Mouse (Mus musculus) forebrain, embryonic 16.5 days (tissue): ENCODE measurements at regions not wholly inside any gene's neighbourhood (a gene's known extent, or its start where the extent isn't known, plus 50 kb on each side); places are given as distances from the start of the nearest gene placed in this dataset.

ENCODE experiments used
- ATAC-seq: fragments of 200-750 bp; cut with Nextera tagmentation; 2 replicates; pipeline ENCODE4 v1.8.0; 2017; ENCODE audit warnings: mild to moderate bottlenecking, moderate library complexity
- H3K27ac ChIP-seq: fragments of 300-500 bp; sonication (generic); 2 replicates; pipeline ENCODE4 v1.5.1; 2014; ENCODE audit warnings: low read length, control low read depth
- H3K27me3 ChIP-seq: fragments of 300-500 bp; sonication (generic); replicated peaks from 2 replicates; pipeline ENCODE4 v1.6.1; 2014; ENCODE audit warnings: low read length; ENCODE audit not compliant: control insufficient read depth, insufficient read depth
- H3K36me3 ChIP-seq: fragments of 300-500 bp; sonication (generic); 2 replicates; pipeline ENCODE4 v1.6.1; 2014; ENCODE audit not compliant: control insufficient read depth, insufficient read depth
- H3K4me1 ChIP-seq: fragments of 300-500 bp; sonication (generic); replicated peaks from 2 replicates; pipeline ENCODE4 v1.6.1; 2014; ENCODE audit warnings: low read length; ENCODE audit not compliant: control insufficient read depth, insufficient read depth
- H3K4me2 ChIP-seq: fragments of 300-500 bp; sonication (generic); 2 replicates; pipeline ENCODE4 v1.6.1; 2014; ENCODE audit warnings: mild to moderate bottlenecking, low read length, control low read depth
- H3K4me3 ChIP-seq: fragments of 300-500 bp; sonication (generic); replicated peaks from 2 replicates; pipeline ENCODE4 v1.5.1; 2014; ENCODE audit warnings: mild to moderate bottlenecking, low read length, control low read depth
- H3K9ac ChIP-seq: fragments of 300-500 bp; sonication (generic); replicated peaks from 2 replicates; pipeline ENCODE4 v1.6.1; 2014; ENCODE audit warnings: low read depth, low read length, control low read depth
- H3K9me3 ChIP-seq: fragments of 300-500 bp; sonication (generic); 2 replicates; pipeline ENCODE4 v1.6.1; 2016; ENCODE audit warnings: low read length; ENCODE audit not compliant: control insufficient read depth
- WGBS: fragments of 180-500 bp; shearing (Covaris S2); extraction: QIAGEN DNeasy Blood & Tissue Kit; methylation state at CpG from one replicate; pipeline ENCODE4 v1.1.7; 2014; 5-methylcytosine and 5-hydroxymethylcytosine counted together

DNA sequence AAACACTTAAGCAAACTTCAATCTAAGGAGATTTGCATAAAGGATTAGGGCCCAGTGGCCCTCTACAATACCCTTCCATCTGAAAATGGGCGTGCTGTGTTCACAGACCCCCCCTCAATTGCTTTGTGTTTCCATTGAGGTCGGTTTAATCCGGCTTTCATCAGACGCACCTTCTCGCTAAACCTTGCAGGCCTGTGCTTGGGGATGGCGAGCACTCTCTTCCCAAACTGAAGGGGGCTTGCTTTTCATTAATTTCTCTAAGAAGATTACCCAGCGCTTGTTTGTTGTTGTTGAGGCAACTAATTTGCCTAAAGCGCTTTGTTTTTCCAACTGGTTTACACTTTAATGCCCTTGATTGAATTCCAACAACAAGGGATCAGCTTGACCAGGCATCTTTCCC, 268.8 kb upstream of the Irx3 start:
- Histone ChIP-seq H3K27me3 (peaks cover 61% of the 10 kb centered on the region), H3K4me3 (no peak overlapping the region), H3K4me1 (peaks cover 19% of the 10 kb centered on the region), H3K9me3 (no peaks in the 10 kb centered on the region), H3K27ac (no peak overlapping the region), H3K36me3 (no peaks in the 10 kb centered on the region), H3K9ac (no peak overlapping the region), H3K4me2 (no peak overlapping the region)
- no peak for ATAC-seq
- WGBS, result 7% methylated on average over 8 of the region's 8 CpGs

DNA sequence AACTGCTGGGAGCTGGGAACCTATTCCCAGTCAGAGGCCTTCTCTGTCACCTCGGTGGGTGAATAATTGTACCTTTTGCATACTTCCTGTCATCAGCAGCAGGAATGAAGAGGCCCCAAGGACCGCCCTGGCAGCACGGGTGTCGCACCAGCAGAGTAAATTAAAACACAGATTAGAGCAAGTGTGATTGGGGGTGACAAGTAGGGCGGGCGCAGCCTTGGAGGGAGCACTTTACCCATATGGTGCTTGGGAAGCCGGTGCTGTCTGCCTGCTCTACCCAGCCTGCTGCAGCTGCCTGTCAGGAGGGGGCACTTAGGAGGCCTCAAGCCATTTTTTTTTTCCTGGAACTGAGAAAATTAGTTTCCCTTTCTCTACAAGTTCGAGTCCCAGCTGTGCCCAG, 264.6 kb upstream of the Irx3 start:
- Histone ChIP-seq H3K4me3 (no peak overlapping the region), H3K4me2 (no peak overlapping the region), H3K36me3 (no peaks in the 10 kb centered on the region), H3K4me1 (peaks cover 7% of the 10 kb centered on the region), H3K9ac (no peak overlapping the region), H3K27me3 (peaks cover 62% of the 10 kb centered on the region), H3K9me3 (no peaks in the 10 kb centered on the region), H3K27ac (no peak overlapping the region)
- 14% methylated on average over 8 of the region's 8 CpGs for WGBS
- ATAC-seq, result peak; percentile 73

DNA sequence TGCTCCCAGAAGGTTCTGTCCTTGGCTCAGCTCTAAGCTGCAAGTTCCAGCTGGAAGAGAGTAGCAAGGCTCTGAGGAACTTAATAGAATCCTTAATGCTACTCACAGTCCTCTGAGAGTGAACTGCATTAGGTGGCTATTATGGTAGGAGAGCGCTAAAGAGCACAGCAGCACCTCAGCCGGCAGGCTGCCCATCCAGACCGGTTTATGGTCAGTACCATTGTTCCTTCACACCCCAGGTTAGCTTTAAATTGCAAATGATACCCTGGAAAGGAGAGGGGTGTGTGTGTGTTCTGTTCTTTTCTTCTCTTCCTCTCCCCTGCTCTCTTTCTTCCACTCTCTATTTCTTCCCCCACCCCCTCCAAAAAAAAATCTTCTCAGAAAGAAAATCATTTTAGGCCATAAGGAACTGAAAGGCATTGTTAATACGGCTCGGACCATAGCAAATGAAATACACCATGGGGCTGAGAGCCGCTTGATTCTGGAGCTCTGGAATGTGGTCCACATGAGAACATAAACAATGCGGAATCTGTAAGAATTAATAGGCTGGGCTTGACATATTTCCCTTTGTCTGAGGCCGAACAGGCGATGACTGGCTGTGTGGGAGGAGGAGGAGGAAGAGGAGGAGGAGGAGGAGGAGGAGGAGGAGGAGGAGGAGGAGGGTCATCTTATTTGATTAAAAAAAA, 263.8 kb upstream of the Irx3 start:
- no peak overlapping the region for H3K4me2 ChIP-seq
- H3K9ac ChIP-seq, result no peak overlapping the region
- 5% methylated on average over 7 of the region's 9 CpGs for WGBS
- no peaks in the 10 kb centered on the region for H3K9me3 ChIP-seq
- H3K36me3 ChIP-seq, result no peaks in the 10 kb centered on the region
- H3K27ac ChIP-seq, result no peak overlapping the region
- H3K4me3 ChIP-seq, result no peak overlapping the region
- H3K4me1 ChIP-seq, result peaks cover 3% of the 10 kb centered on the region
- ATAC-seq, result no peak
- peaks cover 69% of the 10 kb centered on the region for H3K27me3 ChIP-seq

DNA sequence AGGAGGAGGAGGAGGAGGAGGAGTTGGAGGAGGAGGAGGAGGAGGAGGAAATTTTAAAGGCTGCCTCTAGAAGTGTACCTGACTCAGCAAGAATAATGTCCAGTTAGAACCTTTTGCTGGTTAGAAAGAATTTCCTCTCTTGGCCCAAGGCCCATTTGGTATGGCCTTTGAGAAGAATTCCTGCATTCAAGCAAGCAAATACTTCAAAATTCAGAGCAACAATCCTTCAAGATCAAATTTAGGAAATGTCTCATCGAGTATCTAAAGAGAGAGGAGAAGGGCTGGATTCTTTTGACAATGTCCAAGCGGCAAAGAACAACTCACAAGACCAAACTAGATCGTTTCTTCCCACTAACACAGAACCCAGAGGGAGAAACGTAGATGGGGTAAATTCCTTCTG, 263.1 kb upstream of the Irx3 start:
- H3K4me1 ChIP-seq, result no peaks in the 10 kb centered on the region
- no peaks in the 10 kb centered on the region for H3K9me3 ChIP-seq
- ATAC-seq, result no peak
- peaks cover 75% of the 10 kb centered on the region for H3K27me3 ChIP-seq
- H3K36me3 ChIP-seq, result no peaks in the 10 kb centered on the region
- WGBS, result 12% methylated on average over 4 of the region's 4 CpGs
- H3K4me2 ChIP-seq, result no peak overlapping the region
- no peak overlapping the region for H3K9ac ChIP-seq
- no peak overlapping the region for H3K4me3 ChIP-seq
- H3K27ac ChIP-seq, result no peak overlapping the region

DNA sequence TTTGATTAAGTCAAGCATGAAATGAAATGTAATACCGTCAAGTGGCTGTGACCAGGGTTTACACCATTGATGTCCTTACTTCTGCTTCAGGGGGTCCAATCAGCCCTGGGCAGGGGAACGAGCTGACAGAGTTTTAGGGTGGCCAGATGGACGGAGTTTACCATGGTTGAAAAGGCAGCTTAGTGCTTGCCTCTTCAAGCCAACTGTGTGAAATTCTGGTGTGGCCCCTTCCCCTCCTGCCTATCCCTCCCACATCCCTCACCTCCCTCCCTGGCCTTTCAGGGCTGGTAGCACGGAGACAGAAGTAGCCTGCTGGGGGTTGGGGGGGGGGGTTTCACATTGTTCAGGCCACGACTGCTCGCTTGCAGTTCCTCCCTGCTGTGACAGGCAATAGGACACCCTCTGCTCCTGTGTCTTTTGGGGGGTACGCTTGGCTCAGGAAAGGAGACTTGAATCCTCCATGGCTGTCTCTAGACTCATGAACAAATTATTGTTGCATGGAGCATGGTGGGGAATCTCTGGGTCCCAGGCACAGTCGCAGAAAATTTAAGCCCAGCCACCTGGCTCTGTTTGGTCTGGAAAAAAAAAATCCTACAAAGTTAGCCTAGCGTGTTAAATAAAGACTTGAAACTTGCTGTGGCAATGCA, 262.4 kb upstream of the Irx3 start:
- no peak overlapping the region for H3K9ac ChIP-seq
- H3K4me3 ChIP-seq, result no peak overlapping the region
- no peak for ATAC-seq
- no peak overlapping the region for H3K27ac ChIP-seq
- no peaks in the 10 kb centered on the region for H3K36me3 ChIP-seq
- no peaks in the 10 kb centered on the region for H3K9me3 ChIP-seq
- no peaks in the 10 kb centered on the region for H3K4me1 ChIP-seq
- 3% methylated on average over 9 of the region's 9 CpGs for WGBS
- no peak overlapping the region for H3K4me2 ChIP-seq
- H3K27me3 ChIP-seq, result peaks cover 72% of the 10 kb centered on the region

DNA sequence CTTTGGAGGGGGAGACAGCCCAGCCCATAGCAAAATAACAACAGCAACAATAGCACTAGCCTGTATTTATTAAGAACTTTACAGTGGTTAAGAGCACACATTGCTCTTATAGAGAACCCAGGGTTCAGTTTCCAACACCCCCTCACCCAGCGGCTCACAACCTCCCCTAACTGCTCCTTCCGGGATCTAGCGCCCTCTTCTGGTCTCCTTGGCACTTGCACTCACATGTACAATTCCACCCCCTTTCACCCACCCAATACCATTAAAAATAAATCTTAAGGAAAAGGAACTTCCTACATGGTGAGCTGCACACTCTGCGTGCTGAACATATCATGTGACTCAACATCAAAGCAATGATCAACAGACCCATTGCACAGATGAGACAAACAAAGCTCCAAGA, 261.5 kb upstream of the Irx3 start:
- Histone ChIP-seq H3K4me2 (no peak overlapping the region), H3K9ac (no peak overlapping the region), H3K4me1 (no peaks in the 10 kb centered on the region), H3K9me3 (no peaks in the 10 kb centered on the region), H3K4me3 (no peak overlapping the region), H3K27ac (no peak overlapping the region), H3K27me3 (peaks cover 72% of the 10 kb centered on the region), H3K36me3 (no peaks in the 10 kb centered on the region)
- ATAC-seq, result no peak
- 75% methylated on average over 4 of the region's 4 CpGs for WGBS

DNA sequence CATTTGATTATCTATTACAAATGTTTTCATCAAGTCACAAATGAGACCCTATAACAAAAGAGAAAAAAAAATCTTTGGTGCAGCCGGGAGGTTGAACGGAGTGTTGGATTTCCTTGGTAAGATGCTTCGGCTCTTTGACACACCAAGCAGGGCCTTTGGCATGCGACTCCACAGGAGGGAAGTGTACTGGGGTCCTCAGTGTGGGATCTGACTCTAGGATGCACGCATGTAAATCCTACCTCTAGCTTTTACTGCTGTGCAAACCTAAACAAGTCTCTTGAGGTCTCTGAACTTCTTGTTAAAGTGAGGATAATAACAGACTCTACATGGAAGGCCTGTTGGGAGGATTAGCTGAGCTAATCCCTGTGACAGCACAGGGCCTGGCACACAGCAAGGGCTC, 257.6 kb upstream of the Irx3 start:
- Histone ChIP-seq H3K9me3 (no peaks in the 10 kb centered on the region), H3K36me3 (no peaks in the 10 kb centered on the region), H3K4me1 (no peaks in the 10 kb centered on the region), H3K9ac (no peak overlapping the region), H3K27me3 (peaks cover 67% of the 10 kb centered on the region), H3K27ac (no peak overlapping the region), H3K4me2 (no peak overlapping the region), H3K4me3 (no peak overlapping the region)
- WGBS, result 63% methylated on average over 5 of the region's 5 CpGs
- ATAC-seq, result no peak

DNA sequence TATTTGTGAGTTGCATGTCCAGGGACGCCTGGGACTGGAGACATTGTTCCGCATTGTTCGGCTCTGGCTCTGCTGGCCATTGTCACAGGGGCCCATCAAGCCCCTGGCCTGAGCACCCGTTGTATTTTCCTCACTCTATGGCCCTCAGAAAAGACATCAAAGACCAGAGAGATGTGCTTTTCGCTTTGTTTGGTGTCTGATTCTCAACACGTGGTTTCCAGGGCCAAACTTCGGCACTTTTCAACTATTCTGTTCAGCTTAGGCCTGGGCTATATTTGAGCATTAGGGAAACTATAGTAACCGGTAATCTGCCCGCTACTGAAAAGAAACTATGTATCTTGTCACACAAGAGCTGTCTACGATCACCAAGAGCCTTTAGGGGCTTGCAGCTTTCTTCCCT, 257.1 kb upstream of the Irx3 start:
- H3K9me3 ChIP-seq, result no peaks in the 10 kb centered on the region; the same call in 1 of the 2 replicates
- no peak overlapping the region for H3K9ac ChIP-seq
- no peak overlapping the region for H3K4me2 ChIP-seq
- H3K4me3 ChIP-seq, result no peak overlapping the region
- H3K36me3 ChIP-seq, result no peaks in the 10 kb centered on the region
- no peak for ATAC-seq
- peaks cover 62% of the 10 kb centered on the region for H3K27me3 ChIP-seq
- 48% methylated on average over 10 of the region's 10 CpGs for WGBS
- H3K27ac ChIP-seq, result no peak overlapping the region
- H3K4me1 ChIP-seq, result no peaks in the 10 kb centered on the region

DNA sequence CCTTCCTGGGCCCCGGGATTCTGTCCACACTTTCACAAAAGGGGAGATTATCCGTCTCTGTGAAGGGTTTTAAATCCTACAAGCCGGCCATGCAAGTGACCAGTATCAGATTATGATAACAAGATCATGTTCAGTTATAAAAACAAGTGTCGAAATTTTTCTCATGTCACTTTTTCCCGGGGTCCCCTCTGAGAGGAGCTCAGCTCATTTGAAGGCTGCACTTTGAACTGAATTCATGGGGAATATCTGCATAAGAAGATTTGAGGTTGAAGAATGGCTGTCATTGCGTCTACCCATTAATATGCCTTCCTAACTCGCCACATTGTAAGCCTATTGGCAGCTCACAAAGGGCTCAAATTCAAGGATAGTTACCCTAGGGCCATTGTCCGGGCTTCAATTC, 256.0 kb upstream of the Irx3 start:
- H3K9ac ChIP-seq, result no peak overlapping the region
- H3K4me1 ChIP-seq, result no peaks in the 10 kb centered on the region
- no peak overlapping the region for H3K27ac ChIP-seq
- no peaks in the 10 kb centered on the region for H3K36me3 ChIP-seq
- H3K9me3 ChIP-seq, result peaks cover 3% of the 10 kb centered on the region
- no peak for ATAC-seq
- no peak overlapping the region for H3K4me3 ChIP-seq
- H3K27me3 ChIP-seq, result peaks cover 51% of the 10 kb centered on the region
- no peak overlapping the region for H3K4me2 ChIP-seq
- 31% methylated on average over 8 of the region's 8 CpGs for WGBS
